Mouse (Mus musculus) layer of hippocampus, postnatal 25 days (tissue): ENCODE data around the gene Enkur. TPM values are rescaled to one million over a fixed set of nuclear protein-coding genes. Genes with fewer than 3 reads are reported as not detected.
"Not testable (repeated sequence)": the region's sequence is repeated elsewhere in the genome, so short reads cannot be mapped to it uniquely, and the experiment has no call there.

Source experiments
- DNase-seq, 2 experiments: peaks; one replicate each; pipeline ENCODE4 v3.0.0; 2022; ENCODE audit warnings: mixed read lengths in 2 of 2, low spot score in 1 of 2; ENCODE audit errors: extremely low spot score in 1 of 2
- total RNA-seq, 2 experiments: library from RNA; stranded (reverse); gene quantifications; 2 replicates each; pipeline ENCODE4 v1.2.3; 2021

Enkur gene
- total RNA-seq = 1 to 10 TPM; 1.9 to 2.3 TPM

- DNase-seq = peak; percentile 93 to 96
These were observed at the start of gene Enkur, which contains the start of gene Thnsl1 for GRCm38 (mm10) chr2:21204912-21205830. Gene Enkur (minus strand): TSS chr2:21205365. Gene Thnsl1 (plus strand): TSS chr2:21205724.

GRCm38 (mm10) chr2:21254308-21254707 is 49.1 kb upstream of the Enkur start:
- no peak for DNase-seq

- no peak for DNase-seq
These were observed 48.5 kb upstream of the Enkur start for GRCm38 (mm10) chr2:21253644-21254043.

GRCm38 (mm10) chr2:21245477-21246102 is 40.4 kb upstream of the Enkur start:
- DNase-seq = no peak

- no peak for DNase-seq
These were observed 39.8 kb upstream of the Enkur start for GRCm38 (mm10) chr2:21244986-21245385.

GRCm38 (mm10) chr2:21244104-21244503 is 38.9 kb upstream of the Enkur start:
- DNase-seq = not testable (repeated sequence)

- DNase-seq = no peak
These were observed 31.7 kb upstream of the Enkur start for GRCm38 (mm10) chr2:21236846-21237245.

- DNase-seq = no peak
These were observed 30.8 kb upstream of the Enkur start for GRCm38 (mm10) chr2:21235844-21236386.

- DNase-seq = no peak
These were observed 29.9 kb upstream of the Enkur start for GRCm38 (mm10) chr2:21234871-21235648.

GRCm38 (mm10) chr2:21231147-21231546 is 26.0 kb upstream of the Enkur start:
- no peak for DNase-seq

- DNase-seq = no peak
These were observed 25.1 kb upstream of the Enkur start for GRCm38 (mm10) chr2:21230276-21230675.

- no peak for DNase-seq
These were observed 17.6 kb upstream of the Enkur start for GRCm38 (mm10) chr2:21222453-21223384.

GRCm38 (mm10) chr2:21215284-21215683 is 10.1 kb upstream of the Enkur start:
- DNase-seq = no peak

- no peak for DNase-seq
These were observed 9.2 kb upstream of the Enkur start for GRCm38 (mm10) chr2:21214322-21214721.

- DNase-seq = no peak
These were observed 6.2 kb upstream of the Enkur start for GRCm38 (mm10) chr2:21211361-21211760.

- DNase-seq = no peak
These were observed 1.1 kb upstream of the Enkur start for GRCm38 (mm10) chr2:21206278-21206677.

GRCm38 (mm10) chr2:21205831-21206159 is 630 bp upstream of the Enkur start:
- no peak for DNase-seq

GRCm38 (mm10) chr2:21202754-21203153 is 2.4 kb downstream of the Enkur start:
- no peak for DNase-seq

- DNase-seq = no peak
These were observed 6.1 kb downstream of the Enkur start for GRCm38 (mm10) chr2:21199051-21199450.

- DNase-seq = no peak
These were observed 9.9 kb downstream of the Enkur start for GRCm38 (mm10) chr2:21195233-21195632.
